Mouse (Mus musculus) heart, embryonic 11.5 days (tissue): ENCODE measurements around the gene Zfp335. TPM values are rescaled to one million over a fixed set of nuclear protein-coding genes. Genes with fewer than 3 reads are reported as not detected.

Experiments
- ATAC-seq: fragments of 200-750 bp; cut with Nextera tagmentation; replicated peaks from 2 replicates; pipeline ENCODE4 v1.8.0; 2017; ENCODE audit warnings: moderate library complexity; ENCODE audit not compliant: insufficient number of reproducible peaks, low FRiP score, low TSS enrichment
- H3K27ac ChIP-seq: fragments of 300-500 bp; sonication (generic); 2 replicates; pipeline ENCODE4 v1.5.1; 2014; ENCODE audit warnings: mild to moderate bottlenecking, low read depth, low read length
- H3K27me3 ChIP-seq: fragments of 300-500 bp; sonication (generic); 2 replicates; pipeline ENCODE4 v1.6.1; 2014; ENCODE audit warnings: mild to moderate bottlenecking, low read length, mixed read lengths; ENCODE audit not compliant: control insufficient read depth, insufficient read depth
- H3K36me3 ChIP-seq: fragments of 300-500 bp; sonication (generic); 2 replicates; pipeline ENCODE4 v1.6.1; 2014; ENCODE audit warnings: mild to moderate bottlenecking, low read length, moderate library complexity, mixed read lengths; ENCODE audit not compliant: control insufficient read depth, insufficient read depth
- H3K4me1 ChIP-seq: fragments of 300-500 bp; sonication (generic); 2 replicates; pipeline ENCODE4 v1.6.1; 2014; ENCODE audit warnings: low read length; ENCODE audit not compliant: control insufficient read depth, insufficient read depth
- H3K4me2 ChIP-seq: fragments of 300-500 bp; sonication (generic); 2 replicates; pipeline ENCODE4 v1.6.1; 2014; ENCODE audit warnings: mild to moderate bottlenecking, moderate library complexity
- H3K4me3 ChIP-seq: fragments of 300-500 bp; sonication (generic); 2 replicates; pipeline ENCODE4 v1.5.1; 2014; ENCODE audit warnings: low read depth, low read length
- H3K9ac ChIP-seq: fragments of 300-500 bp; sonication (generic); 2 replicates; pipeline ENCODE4 v1.6.1; 2014; ENCODE audit warnings: mild to moderate bottlenecking, low read depth, low read length, moderate library complexity
- H3K9me3 ChIP-seq: fragments of 300-500 bp; sonication (generic); replicated peaks from 2 replicates; pipeline ENCODE4 v1.6.1; 2016; ENCODE audit warnings: low read length; ENCODE audit not compliant: control insufficient read depth
- WGBS: fragments of 180-500 bp; shearing (Covaris S2); extraction: QIAGEN DNeasy Blood & Tissue Kit; methylation state at CpG from one replicate; pipeline ENCODE4 v1.1.7; 2014; ENCODE audit not compliant: insufficient replicate concordance; 5-methylcytosine and 5-hydroxymethylcytosine counted together
- polyA plus RNA-seq: library from polyadenylated mRNA; unstranded; fragments of >200 nt; fragmentation: Nextera tagmentation; extraction: Ambion mirVana; gene quantifications from 2 replicates; pipeline ENCODE4 v1.2.1, GENCODE M21; 2014

Zfp335 gene
- polyA plus RNA-seq, 1 experiment from 2014 or later = 8.9 TPM

- peaks cover 57% of the 10 kb centered on the region for H3K27me3 ChIP-seq
- H3K4me3 ChIP-seq = no peak overlapping the region
- H3K9me3 ChIP-seq = no peaks in the 10 kb centered on the region
- no peak overlapping the region for H3K4me2 ChIP-seq
- H3K4me1 ChIP-seq = peaks cover 4% of the 10 kb centered on the region; the same call in 1 of the 2 replicates
- ATAC-seq = no peak
- no peaks in the 10 kb centered on the region for H3K36me3 ChIP-seq
- 67% methylated on average over 4 of the region's 4 CpGs for WGBS
- H3K27ac ChIP-seq = no peak overlapping the region
- no peak overlapping the region for H3K9ac ChIP-seq
Measured at GRCm38 (mm10) chr2:164935991-164936390, 24.4 kb upstream of the Zfp335 start.

- H3K27me3 ChIP-seq = peaks cover 43% of the 10 kb centered on the region
- no peaks in the 10 kb centered on the region; the same call in 1 of the 2 replicates for H3K4me1 ChIP-seq
- no peak overlapping the region for H3K27ac ChIP-seq
- H3K4me3 ChIP-seq = no peak overlapping the region
- H3K36me3 ChIP-seq = no peaks in the 10 kb centered on the region
- no peak overlapping the region for H3K9ac ChIP-seq
- no peak for ATAC-seq
- no peaks in the 10 kb centered on the region for H3K9me3 ChIP-seq
- 44% methylated on average over 10 of the region's 10 CpGs for WGBS
- H3K4me2 ChIP-seq = no peak overlapping the region
Measured at GRCm38 (mm10) chr2:164933534-164933933, 22.0 kb upstream of the Zfp335 start.

- Histone ChIP-seq H3K27ac (no peak overlapping the region), H3K9ac (no peak overlapping the region), H3K4me1 (no peaks in the 10 kb centered on the region), H3K9me3 (no peaks in the 10 kb centered on the region), H3K4me3 (no peak overlapping the region), H3K27me3 (peaks cover 27% of the 10 kb centered on the region), H3K36me3 (no peaks in the 10 kb centered on the region), H3K4me2 (no peak overlapping the region)
- WGBS = 61% methylated on average over 11 of the region's 11 CpGs
- ATAC-seq = no peak
Measured at GRCm38 (mm10) chr2:164930706-164931581, 19.4 kb upstream of the Zfp335 start.

GRCm38 (mm10) chr2:164924100-164924857, 12.7 kb upstream of the Zfp335 start:
- H3K27me3 ChIP-seq = no peaks in the 10 kb centered on the region
- no peaks in the 10 kb centered on the region for H3K4me1 ChIP-seq
- WGBS = 28% methylated on average over 11 of the region's 11 CpGs
- H3K4me3 ChIP-seq = no peak overlapping the region
- H3K9me3 ChIP-seq = no peaks in the 10 kb centered on the region
- no peak overlapping the region for H3K9ac ChIP-seq
- H3K36me3 ChIP-seq = 0 out of 2 replicates have a peak, but pooled peaks cover 2% of the 10 kb centered on the region
- no peak overlapping the region for H3K4me2 ChIP-seq
- no peak for ATAC-seq
- H3K27ac ChIP-seq = no peak overlapping the region

- H3K9ac ChIP-seq = no peak overlapping the region
- H3K4me3 ChIP-seq = no peak overlapping the region
- WGBS = 69% methylated on average over 4 of the region's 4 CpGs
- no peaks in the 10 kb centered on the region for H3K4me1 ChIP-seq
- no peaks in the 10 kb centered on the region for H3K27me3 ChIP-seq
- ATAC-seq = no peak
- 0 out of 2 replicates have a peak, but pooled peaks cover 2% of the 10 kb centered on the region for H3K36me3 ChIP-seq
- H3K9me3 ChIP-seq = no peaks in the 10 kb centered on the region
- no peak overlapping the region for H3K4me2 ChIP-seq
- no peak overlapping the region for H3K27ac ChIP-seq
Measured at GRCm38 (mm10) chr2:164923291-164923690, 11.7 kb upstream of the Zfp335 start.

GRCm38 (mm10) chr2:164921984-164922383, 10.4 kb upstream of the Zfp335 start:
- no peak for ATAC-seq
- 69% methylated on average over 7 of the region's 7 CpGs for WGBS
- no peak overlapping the region for H3K27ac ChIP-seq
- 0 out of 2 replicates have a peak, but pooled peaks cover 2% of the 10 kb centered on the region for H3K36me3 ChIP-seq
- H3K9ac ChIP-seq = no peak overlapping the region
- H3K4me3 ChIP-seq = no peak overlapping the region
- H3K4me2 ChIP-seq = no peak overlapping the region
- no peaks in the 10 kb centered on the region for H3K4me1 ChIP-seq
- H3K27me3 ChIP-seq = no peaks in the 10 kb centered on the region
- no peaks in the 10 kb centered on the region for H3K9me3 ChIP-seq

GRCm38 (mm10) chr2:164918325-164918724, 6.8 kb upstream of the Zfp335 start:
- Histone ChIP-seq H3K4me1 (no peaks in the 10 kb centered on the region), H3K9ac (no peak overlapping the region), H3K27me3 (no peaks in the 10 kb centered on the region; the same call in 1 of the 2 replicates), H3K9me3 (no peaks in the 10 kb centered on the region), H3K27ac (no peak overlapping the region), H3K4me3 (no peak overlapping the region), H3K36me3 (0 out of 2 replicates have a peak, but pooled peaks cover 2% of the 10 kb centered on the region), H3K4me2 (no peak overlapping the region)
- no peak for ATAC-seq
- 67% methylated on average over 4 of the region's 5 CpGs for WGBS

GRCm38 (mm10) chr2:164917371-164917770, 5.8 kb upstream of the Zfp335 start:
- H3K4me1 ChIP-seq = peaks cover 2% of the 10 kb centered on the region; the same call in 1 of the 2 replicates
- no peak overlapping the region for H3K9ac ChIP-seq
- WGBS = 59% methylated on average over 10 of the region's 10 CpGs
- no peak overlapping the region for H3K4me3 ChIP-seq
- H3K36me3 ChIP-seq = 0 out of 2 replicates have a peak, but pooled peaks cover 2% of the 10 kb centered on the region
- H3K4me2 ChIP-seq = no peak overlapping the region
- no peak overlapping the region for H3K27ac ChIP-seq
- no peak for ATAC-seq
- H3K9me3 ChIP-seq = no peaks in the 10 kb centered on the region
- no peaks in the 10 kb centered on the region; the same call in 1 of the 2 replicates for H3K27me3 ChIP-seq
